Mouse (Mus musculus) lung, postnatal 0 days (tissue): ENCODE data around the gene Ppcdc.

Experiments used
- CTCF ChIP-seq: IDR thresholded peaks from 2 replicates; pipeline ENCODE4 v1.5.1; 2016; ENCODE audit warnings: antibody characterized with exemption, mild to moderate bottlenecking
- EP300 ChIP-seq: IDR thresholded peaks from 2 replicates; pipeline ENCODE4 v1.6.1; 2016; ENCODE audit warnings: antibody characterized with exemption, mild to moderate bottlenecking, control low read depth

DNA sequence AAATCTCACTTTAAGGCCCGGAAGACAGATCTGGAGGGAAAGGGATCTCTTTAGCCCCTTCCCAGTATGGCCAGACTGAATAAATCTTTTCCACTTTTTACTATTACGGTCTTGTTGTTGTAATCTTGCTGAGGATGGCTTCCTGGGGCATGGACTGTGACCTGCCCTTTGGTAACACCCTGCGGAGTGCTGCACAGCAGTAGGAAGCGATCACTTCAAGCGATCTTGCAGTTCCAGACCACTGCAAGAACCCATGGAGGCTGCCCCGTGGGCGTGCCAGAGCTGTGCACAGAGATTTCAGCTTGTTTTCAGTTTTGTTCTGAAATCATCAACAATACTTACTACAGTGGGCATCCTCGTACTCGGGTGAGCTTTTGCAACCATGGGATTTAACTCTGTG is 8.7 kb downstream of the Ppcdc start:
- no peak for TF ChIP-seq CTCF
- no peak for TF ChIP-seq EP300
